Mouse (Mus musculus): ENCODE measurements around the gene Gm4214.
"Not testable (repeated sequence)": the region's sequence is repeated elsewhere in the genome, so short reads cannot be mapped to it uniquely, and the experiment has no call there.

GRCm38 (mm10) chr7:22984573-22984972, at the start of gene Gm4214:
- not testable (repeated sequence) for TF ChIP-seq POLR2A (IDR thresholded peaks at IDR 0.05; ENCODE audit: insufficient read depth, low read length); CTCF (IDR thresholded peaks at IDR 0.05; ENCODE audit: low read depth, low read length); EP300 (IDR thresholded peaks at IDR 0.05; ENCODE audit: insufficient read depth, low read depth, low read length)
